Mouse (Mus musculus) lung, embryonic 15.5 days (tissue): ENCODE data around the gene Ocm. TPM values are rescaled to one million over a fixed set of nuclear protein-coding genes. Genes with fewer than 3 reads are reported as not detected.

Experiments used
- ATAC-seq: fragments of 200-750 bp; cut with Nextera tagmentation; 2 replicates; pipeline ENCODE4 v1.8.0; 2017; ENCODE audit warnings: moderate number of reproducible peaks, borderline replicate concordance; ENCODE audit not compliant: low FRiP score, low TSS enrichment; ENCODE audit errors: extremely low read depth
- H3K27ac ChIP-seq: fragments of 300-500 bp; sonication (generic); 2 replicates; pipeline ENCODE4 v1.5.1; 2015; ENCODE audit warnings: moderate library complexity, mild to moderate bottlenecking, inconsistent platforms
- H3K27me3 ChIP-seq: fragments of 300-500 bp; sonication (generic); 2 replicates; pipeline ENCODE4 v1.6.1; 2015; ENCODE audit warnings: inconsistent platforms
- H3K36me3 ChIP-seq: fragments of 300-500 bp; sonication (generic); 2 replicates; pipeline ENCODE4 v1.6.1; 2015; ENCODE audit warnings: inconsistent platforms
- H3K4me1 ChIP-seq: fragments of 300-500 bp; sonication (generic); 2 replicates; pipeline ENCODE4 v1.6.1; 2015; ENCODE audit warnings: inconsistent platforms
- H3K4me2 ChIP-seq: fragments of 300-500 bp; sonication (generic); 2 replicates; pipeline ENCODE4 v1.6.1; 2015; ENCODE audit warnings: inconsistent platforms, mild to moderate bottlenecking, moderate library complexity
- H3K4me3 ChIP-seq: fragments of 300-500 bp; sonication (generic); 2 replicates; pipeline ENCODE4 v1.5.1; 2015; ENCODE audit warnings: mild to moderate bottlenecking, inconsistent platforms
- H3K9ac ChIP-seq: fragments of 300-500 bp; sonication (generic); 2 replicates; pipeline ENCODE4 v1.6.1; 2015; ENCODE audit warnings: inconsistent platforms
- H3K9me3 ChIP-seq: fragments of 300-500 bp; sonication (generic); 2 replicates; pipeline ENCODE4 v1.6.1; 2016; ENCODE audit warnings: inconsistent platforms
- WGBS: fragments of 180-500 bp; shearing (Covaris S2); methylation state at CpG from one replicate; pipeline ENCODE4 v1.1.7; 2015; 5-methylcytosine and 5-hydroxymethylcytosine counted together
- polyA plus RNA-seq: library from polyadenylated mRNA; unstranded; fragments of >200 nt; fragmentation: Nextera tagmentation; extraction: Ambion mirVana; gene quantifications from 2 replicates; pipeline ENCODE4 v1.2.1, GENCODE M21; 2015

The Ocm gene
- polyA plus RNA-seq, 1 experiment from 2014 or later: not detected

DNA sequence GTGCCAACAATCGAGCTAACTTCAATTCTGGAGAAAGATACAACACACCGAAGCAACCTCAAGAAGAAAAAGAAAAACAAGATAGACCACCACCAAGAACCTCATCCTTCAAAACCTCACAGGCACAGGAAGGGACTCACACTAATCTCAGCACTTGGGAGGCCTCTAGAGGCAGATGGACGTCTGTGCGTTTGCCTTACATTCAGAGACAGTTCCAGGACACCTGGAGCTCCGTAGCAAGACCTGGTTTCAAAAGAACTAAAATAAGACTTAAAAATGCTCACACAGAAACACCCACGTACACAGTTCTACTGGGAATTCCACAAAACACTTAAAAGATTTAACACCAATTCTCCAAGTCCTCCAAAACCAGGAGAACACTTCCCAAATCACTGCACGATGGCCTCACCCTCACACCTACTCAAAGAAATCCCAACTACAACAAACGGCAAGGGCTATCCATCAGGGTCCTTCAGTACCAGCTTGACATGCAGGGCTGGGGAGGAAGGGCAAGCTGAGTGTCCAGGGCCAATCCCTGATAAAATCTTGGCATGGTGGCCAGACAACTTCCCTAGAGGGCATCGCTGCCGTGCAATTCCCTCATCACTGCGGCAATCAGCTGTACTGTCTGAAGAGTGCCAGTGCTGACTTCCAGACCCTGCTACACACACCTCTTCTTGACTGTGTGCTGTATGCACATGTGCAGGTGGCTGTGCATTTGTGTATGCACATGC lies 31.7 kb downstream of the Ocm start:
- peaks cover 59% of the 10 kb centered on the region for H3K36me3 ChIP-seq
- H3K4me1 ChIP-seq: peaks cover 24% of the 10 kb centered on the region
- no peak overlapping the region for H3K9ac ChIP-seq
- no peak overlapping the region for H3K4me3 ChIP-seq
- no peak for ATAC-seq
- no peaks in the 10 kb centered on the region for H3K27me3 ChIP-seq
- no peak overlapping the region for H3K27ac ChIP-seq
- H3K4me2 ChIP-seq: no peak overlapping the region
- 53% methylated on average over 11 of the region's 11 CpGs for WGBS
- H3K9me3 ChIP-seq: no peaks in the 10 kb centered on the region

DNA sequence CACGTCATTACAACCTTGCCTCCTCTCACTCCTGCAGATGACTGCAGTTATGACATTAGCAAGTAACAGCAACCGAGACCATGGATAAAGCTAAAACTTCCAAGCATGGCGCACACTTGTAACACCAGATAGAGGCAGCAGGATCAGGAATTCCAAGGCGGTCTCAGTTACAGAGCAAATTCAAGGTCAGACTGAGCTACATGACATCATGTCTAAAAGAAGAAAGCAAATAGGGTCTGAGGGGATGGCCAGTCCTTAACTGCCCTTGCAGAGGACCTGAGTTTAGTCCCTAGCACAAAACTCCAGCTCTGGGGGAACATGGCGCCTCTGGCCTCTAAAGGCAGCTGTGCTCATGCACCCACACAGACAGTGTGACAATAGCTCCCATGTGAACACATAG lies 32.6 kb downstream of the Ocm start:
- no peak overlapping the region for H3K4me2 ChIP-seq
- H3K27ac ChIP-seq: no peak overlapping the region
- H3K4me1 ChIP-seq: peaks cover 24% of the 10 kb centered on the region
- peaks cover 61% of the 10 kb centered on the region for H3K36me3 ChIP-seq
- H3K27me3 ChIP-seq: no peaks in the 10 kb centered on the region
- no peaks in the 10 kb centered on the region for H3K9me3 ChIP-seq
- no peak overlapping the region for H3K9ac ChIP-seq
- 76% methylated on average over 5 of the region's 5 CpGs for WGBS
- no peak overlapping the region for H3K4me3 ChIP-seq
- no peak for ATAC-seq

DNA sequence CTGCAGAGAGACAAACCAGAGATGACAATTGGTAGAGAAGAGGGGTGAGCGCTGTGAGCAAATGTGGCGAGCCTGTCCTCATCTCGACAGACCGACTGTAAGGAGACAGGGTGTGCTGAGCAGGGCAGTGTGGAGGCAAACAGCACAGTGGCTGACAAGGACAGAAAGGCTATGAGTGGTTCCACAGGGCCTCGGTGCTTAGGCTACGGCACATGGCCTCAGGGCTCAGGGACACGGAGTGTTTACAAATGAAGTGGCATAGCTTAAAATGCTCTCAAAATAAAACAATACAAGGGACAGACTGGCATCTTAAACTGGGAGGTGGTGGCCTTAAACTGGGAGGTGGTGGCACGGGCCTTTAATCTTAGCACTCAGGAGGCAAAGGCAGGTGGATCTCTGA lies 33.2 kb downstream of the Ocm start:
- Histone ChIP-seq H3K4me1 (peaks cover 24% of the 10 kb centered on the region), H3K9ac (no peak overlapping the region), H3K36me3 (peaks cover 62% of the 10 kb centered on the region), H3K4me3 (no peak overlapping the region), H3K9me3 (no peaks in the 10 kb centered on the region), H3K4me2 (peak overlapping the region; percentile 13; the same call in 1 of the 2 replicates), H3K27me3 (no peaks in the 10 kb centered on the region), H3K27ac (peak overlapping the region; percentile 60)
- WGBS: 61% methylated on average over 8 of the region's 8 CpGs
- ATAC-seq: no peak; the same call in 1 of the 2 replicates

DNA sequence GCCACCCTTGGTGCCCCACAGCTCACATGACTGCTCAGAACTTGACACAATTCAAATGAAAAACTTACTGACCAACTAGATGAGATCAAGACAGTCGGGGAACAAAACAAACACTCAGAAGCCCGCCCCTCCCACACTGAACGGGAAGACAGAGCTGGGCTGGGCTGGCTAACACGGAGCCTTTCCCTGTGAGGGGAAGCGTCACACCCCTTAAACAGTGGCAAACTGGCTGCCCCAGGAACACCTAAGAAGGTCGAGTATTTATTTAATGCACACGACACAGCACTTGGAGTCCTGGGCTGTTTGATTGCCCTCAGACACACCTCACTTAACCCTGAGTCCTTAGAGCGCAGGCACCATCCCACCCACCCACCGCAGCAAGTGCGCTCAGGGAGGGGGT lies 33.8 kb downstream of the Ocm start:
- H3K9me3 ChIP-seq: no peaks in the 10 kb centered on the region
- peak; percentile 91 for ATAC-seq
- H3K27me3 ChIP-seq: no peaks in the 10 kb centered on the region
- H3K9ac ChIP-seq: no peak overlapping the region
- H3K4me2 ChIP-seq: peak overlapping the region; percentile 24; the same call in 1 of the 2 replicates
- 53% methylated on average over 10 of the region's 10 CpGs for WGBS
- H3K27ac ChIP-seq: peak overlapping the region; percentile 69
- H3K4me1 ChIP-seq: peaks cover 24% of the 10 kb centered on the region
- H3K36me3 ChIP-seq: peaks cover 64% of the 10 kb centered on the region
- H3K4me3 ChIP-seq: no peak overlapping the region

DNA sequence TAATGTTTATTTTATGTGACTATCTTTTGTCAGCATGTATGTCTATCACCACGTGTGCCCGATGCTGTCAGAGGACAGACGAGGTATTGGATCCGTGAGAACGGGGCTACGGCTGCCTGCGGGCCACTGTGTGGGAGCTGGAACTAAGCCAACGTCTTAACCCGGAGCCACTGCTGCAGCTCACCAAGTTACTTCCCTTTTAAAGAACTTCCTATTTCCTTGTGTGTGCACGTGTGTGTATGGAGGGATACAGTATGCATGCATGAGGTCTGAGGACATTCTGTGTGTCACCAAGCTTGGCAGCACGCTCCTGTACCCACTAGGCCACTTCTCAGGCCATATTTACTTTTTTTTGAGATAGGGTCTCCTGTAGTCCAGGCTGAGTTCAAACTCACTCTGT lies 36.4 kb downstream of the Ocm start:
- Histone ChIP-seq H3K27ac (no peak overlapping the region), H3K4me1 (peaks cover 24% of the 10 kb centered on the region), H3K27me3 (no peaks in the 10 kb centered on the region), H3K4me3 (no peak overlapping the region), H3K9ac (no peak overlapping the region), H3K9me3 (no peaks in the 10 kb centered on the region), H3K4me2 (no peak overlapping the region), H3K36me3 (peaks cover 65% of the 10 kb centered on the region)
- WGBS: 68% methylated on average over 11 of the region's 11 CpGs
- no peak for ATAC-seq

DNA sequence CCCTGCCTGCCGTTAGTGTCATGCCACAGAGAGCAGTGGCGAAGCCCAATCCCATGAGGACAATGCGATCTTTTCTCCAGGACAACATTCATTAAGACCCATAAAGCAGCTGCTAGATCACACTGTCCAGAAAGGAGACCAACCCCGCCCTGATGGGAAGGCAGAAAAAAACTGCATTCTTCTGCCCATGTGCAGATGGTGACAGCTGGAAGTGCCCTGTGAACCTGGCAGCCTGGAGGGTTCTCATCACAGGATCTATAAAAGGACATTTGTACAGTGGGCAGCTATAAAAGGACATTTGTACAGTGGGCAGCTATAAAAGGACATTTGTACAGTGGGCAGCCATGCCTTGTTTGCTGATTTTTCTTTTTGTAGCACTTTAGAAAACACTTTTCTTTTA lies 37.4 kb downstream of the Ocm start:
- WGBS: 91% methylated on average over 4 of the region's 4 CpGs
- Histone ChIP-seq H3K4me3 (no peak overlapping the region), H3K36me3 (peaks cover 73% of the 10 kb centered on the region), H3K4me1 (peaks cover 17% of the 10 kb centered on the region; the same call in 1 of the 2 replicates), H3K27ac (no peak overlapping the region), H3K9ac (no peak overlapping the region), H3K27me3 (no peaks in the 10 kb centered on the region), H3K9me3 (no peaks in the 10 kb centered on the region), H3K4me2 (no peak overlapping the region)
- no peak for ATAC-seq

DNA sequence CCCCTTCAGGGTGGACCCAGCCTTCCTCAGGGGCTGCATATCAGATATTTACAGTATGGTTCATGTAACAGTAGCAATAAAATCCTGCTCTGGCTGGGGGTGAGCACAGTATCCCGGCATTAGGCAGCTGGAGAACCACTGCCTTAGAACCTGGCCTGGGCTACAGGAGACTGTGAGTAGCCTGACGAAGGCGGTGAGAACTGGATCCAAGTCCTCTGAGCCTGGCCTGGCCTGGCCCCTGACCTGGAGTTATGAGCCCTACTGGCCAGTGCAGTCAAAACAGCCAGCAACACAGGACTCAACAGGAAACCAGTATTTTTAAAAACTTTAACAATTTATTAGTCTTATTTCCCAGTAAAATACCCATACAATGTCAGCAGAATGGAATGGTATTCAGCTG lies 38.9 kb downstream of the Ocm start:
- WGBS: 88% methylated on average over 3 of the region's 3 CpGs
- Histone ChIP-seq H3K9me3 (no peaks in the 10 kb centered on the region), H3K4me1 (0 out of 2 replicates have a peak, but pooled peaks cover 6% of the 10 kb centered on the region), H3K27ac (no peak overlapping the region), H3K4me3 (no peak overlapping the region), H3K36me3 (peaks cover 70% of the 10 kb centered on the region), H3K9ac (no peak overlapping the region), H3K27me3 (no peaks in the 10 kb centered on the region), H3K4me2 (no peak overlapping the region)
- ATAC-seq: no peak

DNA sequence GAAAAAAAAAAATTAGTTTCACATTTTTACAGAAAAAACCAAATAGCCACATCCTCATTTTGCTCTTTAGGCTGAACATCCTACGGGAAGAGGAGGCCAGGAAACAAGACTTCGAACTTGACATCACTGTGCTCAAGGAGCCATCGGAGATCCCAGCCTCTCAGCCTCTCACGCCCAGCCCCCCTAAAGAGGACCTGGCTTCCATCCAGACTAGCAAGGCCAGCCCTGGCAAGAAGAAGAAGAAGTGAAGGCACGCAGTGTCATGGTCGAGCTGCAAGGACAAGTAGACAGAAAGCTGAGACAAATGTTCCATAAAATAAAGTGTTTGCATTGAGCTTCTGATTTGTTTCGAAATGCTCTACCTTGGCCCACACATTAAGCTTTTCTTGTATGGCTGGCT lies 41.1 kb downstream of the Ocm start:
- no peaks in the 10 kb centered on the region for H3K27me3 ChIP-seq
- no peak overlapping the region for H3K9ac ChIP-seq
- H3K36me3 ChIP-seq: peaks cover 49% of the 10 kb centered on the region
- H3K27ac ChIP-seq: no peak overlapping the region
- H3K4me3 ChIP-seq: no peak overlapping the region
- no peak overlapping the region for H3K4me2 ChIP-seq
- no peak for ATAC-seq
- no peaks in the 10 kb centered on the region for H3K4me1 ChIP-seq
- WGBS: 63% methylated on average over 7 of the region's 7 CpGs
- H3K9me3 ChIP-seq: no peaks in the 10 kb centered on the region

DNA sequence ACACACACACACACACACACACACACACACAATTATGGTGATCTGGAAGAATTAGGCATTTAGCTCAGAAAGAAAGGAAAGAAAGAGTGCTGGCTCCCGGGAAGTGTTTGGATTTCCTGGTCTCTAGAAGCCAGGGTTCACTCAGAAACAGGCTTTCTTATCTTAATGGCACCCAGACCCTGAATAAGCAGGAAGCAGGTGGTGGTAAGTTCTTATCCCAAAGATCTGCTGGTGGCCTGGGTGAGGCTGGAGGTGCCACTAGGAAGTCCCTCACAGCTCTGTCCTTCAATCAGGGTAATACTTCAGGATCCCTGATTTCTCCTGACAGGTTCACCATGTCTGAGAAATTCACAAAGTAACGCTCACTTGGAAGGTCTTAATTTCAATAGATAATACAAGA lies 44.1 kb downstream of the Ocm start:
- no peaks in the 10 kb centered on the region for H3K9me3 ChIP-seq
- H3K27ac ChIP-seq: no peak overlapping the region
- no peak overlapping the region for H3K9ac ChIP-seq
- WGBS: 54% methylated on average over 2 of the region's 2 CpGs
- no peak overlapping the region for H3K4me2 ChIP-seq
- H3K4me3 ChIP-seq: no peak overlapping the region
- no peak for ATAC-seq
- peaks cover 19% of the 10 kb centered on the region for H3K36me3 ChIP-seq
- no peaks in the 10 kb centered on the region for H3K27me3 ChIP-seq
- no peaks in the 10 kb centered on the region for H3K4me1 ChIP-seq

DNA sequence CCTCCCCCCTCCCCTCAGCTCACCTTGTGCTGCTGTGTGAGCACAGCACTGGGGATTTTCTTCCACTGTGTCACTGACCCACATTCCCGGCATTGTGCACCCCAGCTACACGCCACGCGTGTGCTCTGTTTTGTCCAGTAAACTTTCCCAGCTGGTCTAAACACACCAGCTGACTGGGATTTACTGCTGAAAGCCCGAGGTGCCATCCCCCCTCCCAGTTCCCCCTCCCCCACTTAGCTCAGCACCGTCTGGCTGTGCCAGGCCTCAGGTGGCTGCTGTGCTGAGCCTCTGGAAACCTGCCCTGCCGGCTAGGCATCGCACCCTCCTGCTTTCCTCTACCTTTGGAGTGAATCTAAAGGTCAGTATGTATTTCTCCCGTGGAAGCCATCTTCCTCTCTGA lies 45.6 kb downstream of the Ocm start:
- Histone ChIP-seq H3K36me3 (peaks cover 8% of the 10 kb centered on the region), H3K9me3 (no peaks in the 10 kb centered on the region), H3K4me2 (no peak overlapping the region), H3K27ac (no peak overlapping the region), H3K4me1 (no peaks in the 10 kb centered on the region), H3K4me3 (no peak overlapping the region), H3K9ac (no peak overlapping the region), H3K27me3 (no peaks in the 10 kb centered on the region)
- ATAC-seq: no peak
- 35% methylated on average over 9 of the region's 9 CpGs for WGBS

DNA sequence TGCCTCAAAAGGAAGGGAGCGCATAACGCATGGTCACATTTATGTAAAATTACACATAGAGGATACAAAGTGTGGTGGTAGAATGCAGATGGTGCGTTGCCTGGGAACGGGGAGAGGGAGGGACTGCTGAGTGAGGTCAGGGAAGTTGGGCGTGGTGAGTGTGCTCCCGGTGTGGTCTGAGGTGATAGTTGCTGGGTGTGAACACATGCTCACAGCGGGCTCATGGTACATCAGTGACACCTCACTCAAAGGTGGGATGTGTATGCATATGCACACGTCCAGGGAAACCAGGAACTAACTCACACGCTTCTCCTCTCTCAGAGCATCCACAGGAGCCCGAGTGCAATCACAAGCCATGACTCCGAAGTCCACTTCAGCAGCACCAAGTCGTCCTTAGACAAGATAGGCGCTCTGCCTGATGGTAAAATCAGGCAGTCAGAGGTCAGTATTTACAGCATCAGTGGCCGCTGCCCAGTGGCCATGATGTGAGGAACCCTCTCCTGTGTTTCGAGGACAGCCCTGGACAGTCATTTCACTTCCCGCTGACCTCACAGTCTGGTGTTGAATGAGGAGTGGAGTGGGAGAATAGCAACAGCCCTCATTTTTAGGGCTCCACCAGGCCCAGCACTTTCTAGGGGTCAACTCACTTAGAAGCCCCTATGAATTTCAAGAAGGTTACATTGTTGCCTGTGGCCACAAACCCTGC lies 49.6 kb downstream of the Ocm start:
- H3K4me3 ChIP-seq: no peak overlapping the region
- H3K36me3 ChIP-seq: no peaks in the 10 kb centered on the region
- H3K4me2 ChIP-seq: no peak overlapping the region
- no peaks in the 10 kb centered on the region for H3K9me3 ChIP-seq
- no peaks in the 10 kb centered on the region for H3K27me3 ChIP-seq
- 54% methylated on average over 16 of the region's 16 CpGs for whole genome bisulfite sequencing
- no peak; the same call in 1 of the 2 replicates for ATAC-seq
- H3K4me1 ChIP-seq: no peaks in the 10 kb centered on the region
- H3K27ac ChIP-seq: no peak overlapping the region
- H3K9ac ChIP-seq: no peak overlapping the region

DNA sequence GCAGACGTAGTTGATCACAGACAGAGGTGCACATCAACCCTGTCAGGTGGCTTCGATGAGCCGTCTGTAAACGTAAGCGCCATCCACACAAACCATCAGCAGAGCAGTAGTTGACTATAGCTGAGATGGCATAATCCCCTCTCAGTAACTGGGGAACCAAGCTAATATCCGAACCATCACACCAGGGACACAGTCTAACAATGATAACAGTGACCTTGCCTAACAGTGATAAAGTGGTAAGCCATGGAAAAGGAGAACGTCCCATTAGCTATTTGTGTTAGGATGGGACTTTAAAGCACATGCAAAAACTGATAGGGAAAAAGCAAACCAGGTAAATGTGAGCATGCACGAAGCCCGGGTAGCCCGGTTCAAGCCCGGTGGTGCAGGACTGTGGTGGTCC lies 50.2 kb downstream of the Ocm start:
- Histone ChIP-seq H3K9ac (no peak overlapping the region), H3K4me3 (no peak overlapping the region), H3K36me3 (no peaks in the 10 kb centered on the region), H3K27ac (no peak overlapping the region), H3K4me1 (no peaks in the 10 kb centered on the region), H3K27me3 (no peaks in the 10 kb centered on the region), H3K9me3 (no peaks in the 10 kb centered on the region), H3K4me2 (no peak overlapping the region)
- ATAC-seq: no peak
- 78% methylated on average over 11 of the region's 11 CpGs for WGBS
